Mouse (Mus musculus) liver, postnatal 0 days (tissue): ENCODE measurements around the gene Vmn2r106.

Experiments
- CTCF ChIP-seq: sonication (generic); IDR thresholded peaks from 2 replicates; pipeline ENCODE4 v1.5.1; 2016; ENCODE audit warnings: antibody characterized with exemption, low read depth
- EP300 ChIP-seq: IDR thresholded peaks from 2 replicates; pipeline ENCODE4 v1.6.1; 2016; ENCODE audit warnings: antibody characterized with exemption, low read depth, mild to moderate bottlenecking

DNA sequence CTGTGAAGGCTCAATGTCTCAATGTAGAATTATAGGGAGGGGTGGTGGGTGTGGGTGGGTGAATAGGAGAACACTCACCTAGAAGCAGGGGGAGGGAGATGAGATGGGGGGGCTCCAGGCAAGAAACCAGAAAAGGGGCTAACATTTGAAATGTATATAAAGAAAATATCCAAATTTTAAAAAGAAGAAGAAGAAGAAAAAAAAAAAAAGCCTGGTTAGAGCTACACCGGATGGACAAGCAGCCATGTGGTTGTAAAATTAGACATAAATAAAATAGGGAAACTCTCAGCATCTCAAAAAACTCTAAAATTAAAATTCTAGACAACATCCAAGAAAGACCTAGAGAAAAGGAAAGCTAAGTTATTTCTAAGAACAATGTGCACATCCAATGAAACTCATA is 20.4 kb upstream of the Vmn2r106 start:
- TF ChIP-seq EP300 (no peak), CTCF (no peak)
